Mouse (Mus musculus) thymus, postnatal 14 days (tissue): Measurements from ENCODE around the gene Atg4a-ps.
"Not testable (repeated sequence)": the region's sequence is repeated elsewhere in the genome, so short reads cannot be mapped to it uniquely, and the experiment has no call there.

Source experiments
- DNase-seq: peaks from one replicate; pipeline ENCODE4 v3.0.0; 2021

Gene Atg4a-ps

GRCm38 (mm10) chr3:103645968-103646367 lies at the start of gene Atg4a-ps:
Atg4a-ps (minus strand) TSS chr3:103646068.
- DNase-seq: not testable (repeated sequence)

GRCm38 (mm10) chr3:103695556-103695955 lies 49.7 kb upstream of the Atg4a-ps start:
- DNase-seq: no peak

DNA sequence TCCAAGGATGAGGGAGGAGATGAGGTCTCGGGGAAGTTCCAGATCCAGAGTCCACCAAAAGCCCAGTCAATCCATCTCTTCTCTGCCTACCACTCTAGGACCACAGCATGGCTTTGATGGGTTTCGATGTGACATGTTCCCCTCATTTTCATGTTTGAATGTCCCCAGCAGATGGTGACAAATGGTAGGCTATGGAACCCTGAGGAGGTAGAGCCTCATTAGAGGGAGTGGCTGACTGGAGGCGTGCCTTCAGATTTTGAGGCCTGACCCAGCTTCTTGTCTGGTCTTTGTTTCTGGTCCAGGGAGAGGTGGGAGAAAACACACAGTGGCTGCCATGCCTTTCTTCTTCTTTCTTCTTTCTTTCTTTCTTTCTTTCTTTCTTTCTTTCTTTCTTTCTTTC lies 44.6 kb upstream of the Atg4a-ps start:
- DNase-seq: no peak

DNA sequence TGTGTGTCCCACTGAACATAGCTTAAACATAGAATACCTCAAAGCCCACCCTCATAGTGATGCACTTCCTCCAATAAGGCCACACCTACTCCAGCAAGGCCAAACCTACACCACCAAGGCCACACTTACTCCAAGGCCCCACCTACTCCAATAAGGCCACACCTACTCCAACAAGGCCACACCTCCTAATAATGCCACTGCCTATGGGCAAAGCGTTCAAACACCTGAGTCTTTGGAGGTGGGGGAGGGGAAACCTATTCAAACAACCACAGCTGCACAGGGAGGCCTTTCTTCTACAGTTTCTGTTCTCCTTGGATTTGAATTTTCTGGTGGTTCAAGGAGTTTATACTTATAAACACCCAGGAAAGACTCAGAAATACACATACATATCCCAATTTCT lies 43.2 kb upstream of the Atg4a-ps start:
- no peak for DNase-seq

GRCm38 (mm10) chr3:103683966-103684319 lies 38.1 kb upstream of the Atg4a-ps start:
- DNase-seq: no peak

DNA sequence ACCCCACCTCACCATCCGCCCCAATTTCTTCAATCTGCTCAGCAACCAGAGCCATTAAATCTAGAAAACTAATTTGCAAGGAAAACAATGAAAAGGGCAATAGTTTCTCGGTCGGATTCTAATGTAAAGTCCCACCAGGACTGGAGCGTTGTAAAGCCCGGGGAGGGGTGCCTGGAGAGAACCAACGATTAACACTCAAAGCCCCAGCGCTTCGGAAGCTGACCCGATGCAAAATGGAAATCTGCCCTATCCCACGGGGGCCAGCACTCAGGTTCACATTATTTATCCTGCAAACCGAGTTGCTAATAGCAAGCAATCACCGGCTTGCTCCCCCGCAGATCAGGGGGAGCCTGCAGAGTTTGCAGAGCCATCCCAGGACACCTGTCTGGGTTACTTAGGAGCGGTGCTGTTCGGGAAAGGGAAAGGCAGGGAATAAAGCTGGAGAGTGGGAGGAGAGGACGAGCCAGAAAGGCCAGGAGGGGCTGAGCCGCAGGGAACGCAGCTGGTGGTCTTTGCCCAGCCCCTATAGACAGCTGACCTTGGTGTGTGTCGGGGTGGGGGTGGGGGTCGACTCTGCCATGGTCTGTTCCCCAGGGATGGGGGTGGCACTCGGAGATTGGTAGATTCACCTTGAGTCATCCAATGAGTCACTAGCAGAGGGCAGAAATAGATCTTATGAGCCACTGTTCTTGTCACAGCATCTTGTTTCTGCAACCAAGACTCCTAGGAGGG lies 37.5 kb upstream of the Atg4a-ps start:
- no peak for DNase-seq

DNA sequence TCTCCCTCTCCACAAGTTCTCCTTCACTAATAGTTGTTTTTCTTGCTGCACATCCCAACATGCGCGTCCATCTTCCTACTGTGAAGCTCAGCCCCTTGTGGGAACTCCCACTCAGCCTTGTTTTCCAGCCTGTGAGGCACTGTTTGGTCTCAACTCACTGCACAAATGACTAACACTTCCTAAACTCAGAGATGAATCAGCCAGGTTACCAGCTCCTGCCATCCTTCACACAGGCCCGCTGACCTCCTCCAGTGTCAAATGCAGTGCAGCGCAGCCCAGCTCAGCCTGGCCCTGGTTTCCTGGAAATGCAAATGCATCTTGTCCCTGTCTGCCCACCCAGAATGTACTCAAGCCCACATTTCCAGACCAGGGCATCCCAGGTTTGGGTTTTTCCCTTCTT lies 36.6 kb upstream of the Atg4a-ps start:
- DNase-seq: no peak

DNA sequence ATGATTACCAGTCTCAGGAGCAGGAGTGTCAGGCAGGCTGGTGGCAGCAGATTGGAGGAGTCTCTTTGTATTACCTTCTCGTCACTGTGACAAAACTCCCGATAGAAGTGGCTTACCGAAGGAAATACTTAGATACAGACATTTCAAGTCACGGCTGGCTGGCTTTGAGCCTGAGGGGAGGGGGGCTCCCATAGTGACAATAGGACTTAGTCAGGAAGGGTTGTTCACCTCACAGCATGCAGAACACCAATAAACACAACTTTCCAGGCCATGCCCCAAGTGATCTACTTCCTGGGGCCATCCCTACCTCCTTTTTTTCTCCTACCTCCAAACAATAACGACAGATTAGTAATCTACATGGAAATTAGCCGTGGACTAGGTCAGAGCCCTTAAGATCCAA lies 32.9 kb upstream of the Atg4a-ps start:
- no peak for DNase-seq

DNA sequence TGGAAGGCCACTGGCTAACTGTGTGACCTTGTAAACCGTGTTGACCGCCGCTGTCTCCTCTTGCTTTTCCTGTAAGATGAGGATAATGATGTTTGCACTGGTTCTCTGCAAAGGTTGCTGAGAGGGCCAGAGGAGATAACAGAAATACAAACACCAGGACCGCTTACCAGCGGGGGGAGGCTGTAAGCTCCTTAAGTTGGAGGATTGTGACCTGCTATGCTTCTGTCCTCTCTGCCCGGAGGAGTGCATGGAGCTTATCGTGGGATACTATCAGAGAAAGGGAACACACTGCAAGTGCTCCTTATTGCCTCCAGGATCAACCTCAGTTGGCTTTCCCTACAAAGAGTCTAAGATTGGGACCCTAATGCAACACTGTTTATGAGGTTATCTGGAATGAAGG lies 26.8 kb upstream of the Atg4a-ps start:
- no peak for DNase-seq

GRCm38 (mm10) chr3:103672113-103672512 lies 26.2 kb upstream of the Atg4a-ps start:
- DNase-seq: no peak

GRCm38 (mm10) chr3:103663385-103663784 lies 17.5 kb upstream of the Atg4a-ps start:
- no peak for DNase-seq

GRCm38 (mm10) chr3:103661714-103662113 lies 15.8 kb upstream of the Atg4a-ps start:
- no peak for DNase-seq

GRCm38 (mm10) chr3:103660012-103660411 lies 14.1 kb upstream of the Atg4a-ps start:
- no peak for DNase-seq

DNA sequence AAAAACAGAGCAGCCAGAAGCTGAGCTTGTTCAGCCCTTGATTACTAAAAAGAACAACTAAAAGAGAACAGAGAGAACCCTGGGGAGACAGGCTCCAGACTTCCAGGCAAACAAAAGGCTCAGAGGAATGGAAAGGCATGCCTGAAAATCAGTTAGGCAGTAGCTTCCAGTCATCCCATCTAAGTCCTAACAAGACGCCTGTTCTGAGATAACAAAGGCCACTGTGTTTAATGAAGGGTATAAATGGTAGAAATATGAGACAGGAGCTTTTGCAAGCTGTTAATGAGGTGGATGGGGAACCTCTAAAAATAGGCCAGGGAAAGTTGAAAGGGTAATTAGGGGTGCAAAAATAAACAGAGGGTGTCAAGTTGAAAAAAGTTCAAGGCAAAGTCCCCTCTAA lies 4.5 kb upstream of the Atg4a-ps start:
- DNase-seq: no peak

DNA sequence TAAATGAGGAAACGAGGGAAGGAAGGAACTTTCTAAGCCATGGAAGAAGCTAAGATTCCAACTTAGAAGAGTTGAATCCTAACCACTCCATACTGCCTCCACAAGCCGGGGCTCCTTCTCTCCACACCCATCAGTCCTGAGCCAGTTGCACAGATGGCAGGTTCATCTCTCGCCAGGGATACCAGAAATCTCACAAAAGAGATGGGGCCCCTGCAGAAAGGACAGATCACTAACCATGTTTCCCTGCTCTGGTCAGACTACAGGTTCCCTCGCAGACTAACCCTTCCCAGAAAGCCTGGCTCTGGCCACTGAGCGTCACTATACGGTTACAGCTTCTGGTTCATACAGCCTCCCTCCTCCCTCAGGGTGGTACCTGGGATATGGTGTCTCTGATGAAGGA lies 3.8 kb upstream of the Atg4a-ps start:
- DNase-seq: no peak

DNA sequence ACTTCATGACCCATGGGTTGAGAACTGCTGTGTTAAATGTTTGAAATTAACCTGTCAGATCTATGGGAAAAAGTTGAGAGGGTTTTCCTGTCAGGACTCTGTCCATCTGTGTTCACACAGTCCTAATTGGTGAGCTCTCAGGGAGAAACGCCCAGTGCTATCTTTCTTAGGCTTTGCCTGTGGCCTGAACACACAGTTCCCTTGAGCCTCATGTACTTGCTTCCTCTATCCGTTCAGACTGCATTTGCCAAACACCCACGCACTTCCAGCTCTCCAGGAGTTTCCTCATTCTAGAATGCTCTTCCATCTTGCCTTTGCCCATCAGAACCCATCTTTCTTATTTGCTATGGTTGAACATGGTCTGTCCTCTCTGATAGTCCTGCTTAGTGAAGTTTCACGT lies 2.6 kb upstream of the Atg4a-ps start:
- DNase-seq: no peak

- DNase-seq: no peak
Measured at GRCm38 (mm10) chr3:103647164-103647867, 1.4 kb upstream of the Atg4a-ps start.

GRCm38 (mm10) chr3:103641301-103641700 lies 4.6 kb downstream of the Atg4a-ps start:
- peak; percentile 85 for DNase-seq

GRCm38 (mm10) chr3:103640226-103640803 lies 5.6 kb downstream of the Atg4a-ps start:
- no peak for DNase-seq

- no peak for DNase-seq
Measured at GRCm38 (mm10) chr3:103637641-103638040, 8.2 kb downstream of the Atg4a-ps start.

DNA sequence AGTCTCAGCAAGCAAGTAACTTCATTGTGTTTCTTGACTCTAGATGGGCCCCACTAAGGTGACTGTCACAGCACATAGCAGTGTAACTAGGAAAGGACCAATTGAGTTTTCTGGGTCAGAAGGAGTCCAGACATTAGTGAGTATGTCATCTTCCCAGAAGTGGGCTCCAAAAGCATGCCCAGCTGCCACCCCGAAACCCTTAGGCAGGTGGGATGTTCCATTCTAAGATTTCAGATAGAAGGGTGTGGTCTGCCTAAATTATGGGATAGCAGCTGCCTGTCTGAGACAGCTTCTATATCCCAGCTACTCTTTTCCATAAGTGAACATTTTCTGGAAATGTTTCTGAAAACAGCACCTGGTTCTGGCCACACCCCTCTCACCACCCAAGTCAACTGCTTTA lies 11.6 kb downstream of the Atg4a-ps start:
- DNase-seq: no peak

DNA sequence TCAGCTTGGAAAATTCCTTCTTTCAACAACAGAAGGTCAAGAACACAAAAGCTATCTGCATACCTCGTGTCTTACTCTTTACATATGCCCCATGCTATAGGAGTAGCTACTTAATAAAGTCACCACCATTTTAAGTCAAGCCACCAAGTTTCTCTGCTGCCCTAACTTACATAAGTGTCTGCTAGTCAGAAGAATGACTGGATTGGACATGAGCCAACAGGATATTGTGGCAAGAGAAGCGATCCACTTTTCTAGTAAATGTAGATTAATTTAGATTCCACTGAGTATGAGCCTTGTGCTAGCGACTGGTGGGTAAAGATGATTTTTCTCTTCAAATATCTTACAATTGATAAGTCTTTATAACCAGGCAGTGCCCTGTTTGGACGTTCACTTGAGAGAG lies 12.0 kb downstream of the Atg4a-ps start:
- DNase-seq: no peak

DNA sequence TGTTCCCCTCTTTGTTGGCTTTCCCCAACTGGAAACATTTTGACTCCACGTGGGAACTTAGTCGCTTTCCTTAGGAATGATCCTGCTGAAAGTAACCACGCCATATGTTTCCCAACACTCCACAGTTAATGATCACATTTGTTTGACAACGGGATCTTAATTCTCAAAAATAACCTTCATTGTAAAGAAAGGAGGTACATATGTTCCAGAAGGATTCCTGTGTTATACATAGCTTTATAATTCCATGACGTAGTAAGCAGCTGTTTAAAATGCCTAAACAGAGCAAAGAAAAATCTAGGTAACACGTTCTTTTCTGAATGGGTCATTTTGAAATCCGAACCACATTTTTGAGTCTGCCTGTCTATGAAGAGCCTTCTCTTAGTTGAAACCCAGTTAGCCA lies 12.7 kb downstream of the Atg4a-ps start:
- no peak for DNase-seq

DNA sequence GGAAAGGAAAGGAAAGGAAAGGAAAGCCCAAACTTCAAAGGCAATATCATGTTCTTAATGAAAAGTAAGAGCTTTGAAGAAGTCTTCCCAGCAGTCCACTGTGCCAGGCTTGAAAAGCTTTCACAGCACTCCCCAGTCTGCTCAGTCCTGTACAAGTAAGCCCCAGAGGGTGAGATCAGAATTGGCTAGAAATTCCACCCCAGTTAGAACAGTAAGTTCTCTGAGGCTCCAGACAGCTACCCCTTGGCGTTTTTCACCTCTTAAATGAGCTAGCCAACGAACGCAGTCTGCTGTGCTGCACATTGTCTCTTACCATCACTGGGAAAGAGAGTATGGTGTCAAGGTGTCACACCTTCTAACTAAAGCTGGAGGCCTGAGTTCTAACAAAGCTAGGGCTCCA lies 18.2 kb downstream of the Atg4a-ps start:
- DNase-seq: no peak
